Mouse (Mus musculus): ENCODE data around the gene Grm7. TPM values are rescaled to one million over a fixed set of nuclear protein-coding genes. Genes with fewer than 3 reads are reported as not detected.

The Grm7 gene
- total RNA-seq, 1 experiment = not detected

DNA sequence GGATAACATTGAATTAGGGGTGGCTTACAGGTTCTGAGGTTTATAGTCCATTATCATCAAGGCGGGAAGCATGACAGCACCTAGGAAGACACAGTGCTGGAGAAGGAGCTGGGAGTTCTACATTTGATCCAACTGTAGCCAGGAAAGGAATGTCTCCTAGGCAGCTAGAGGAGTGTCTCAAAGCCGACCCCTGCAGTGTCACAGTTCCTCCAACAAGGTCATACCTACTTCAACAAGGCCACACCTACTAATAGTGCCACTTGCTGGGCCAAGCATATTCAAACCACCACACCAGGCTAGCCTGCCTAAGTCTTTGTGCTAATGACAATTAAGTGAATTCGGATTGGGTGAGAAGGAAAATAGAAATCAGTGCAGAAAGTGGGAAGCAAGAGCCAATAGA, 965.0 kb downstream of the Grm7 start:
- Histone ChIP-seq H3K9ac (ENCODE audit: insufficient read depth, low read depth, low read length, poor library complexity, severe bottlenecking) (no peak overlapping the region), H3K27ac (ENCODE audit: insufficient read depth, low read depth, low read length, poor library complexity, severe bottlenecking) (no peak overlapping the region), H3K4me3 (ENCODE audit: insufficient read depth in 1 of 2, low read depth in 1 of 2, low read length in 2 of 2, poor library complexity in 1 of 2, severe bottlenecking in 1 of 2) (no peak overlapping the region), H3K4me1 (ENCODE audit: control insufficient read depth in 2 of 2, insufficient read depth in 2 of 2, low read length in 2 of 2, poor library complexity in 1 of 2) (no peaks in the 10 kb centered on the region), H3K9me3 (ENCODE audit: control insufficient read depth, insufficient read depth, low read depth, low read length) (no peaks in the 10 kb centered on the region), H3K36me3 (ENCODE audit: control insufficient read depth, insufficient read depth, low read length, poor library complexity, severe bottlenecking) (no peaks in the 10 kb centered on the region)
- TF ChIP-seq MAFK (IDR thresholded peaks at IDR 0.05; ENCODE audit: insufficient read depth, low read depth, low read length) = no peak
- no peak for TF ChIP-seq HCFC1 (IDR thresholded peaks at IDR 0.05; ENCODE audit: borderline replicate concordance, insufficient read depth, low read length)
- TF ChIP-seq ZNF384 (IDR thresholded peaks at IDR 0.05; ENCODE audit: low read depth, low read length) = no peak
- TF ChIP-seq ZC3H11A (IDR thresholded peaks at IDR 0.05; ENCODE audit: borderline replicate concordance, low read depth, low read length) = no peak
- no peak for TF ChIP-seq CHD2 (IDR thresholded peaks at IDR 0.05; ENCODE audit: low read depth, low read length)
- in situ Hi-C loops (cut with MboI; ENCODE audit: low sequenced_read_pairs in 2 of 2, unreplicated experiment in 2 of 2) = no loop called here
- no peak for DNase-seq (ENCODE audit: low read depth, low spot score)

DNA sequence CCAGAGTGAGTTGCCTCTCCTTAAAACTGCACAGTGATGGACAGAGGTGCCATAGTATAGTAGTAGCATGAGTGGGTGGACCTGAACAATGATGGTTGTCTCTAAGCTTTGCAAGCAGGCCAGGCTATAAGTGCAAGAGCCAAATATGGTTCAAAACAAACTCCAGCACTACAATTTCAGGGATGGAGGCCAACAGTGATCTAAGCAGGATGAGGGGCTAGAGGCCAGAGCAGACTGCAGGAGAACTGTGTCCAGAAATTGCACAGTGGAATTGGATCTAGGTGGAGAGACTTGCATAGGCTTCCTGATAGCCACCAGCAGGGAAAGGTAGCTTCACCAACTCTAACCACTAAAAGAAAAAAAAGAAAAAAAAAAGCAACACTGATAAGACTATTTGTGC, 968.5 kb downstream of the Grm7 start:
- Histone ChIP-seq H3K4me3 (ENCODE audit: insufficient read depth in 1 of 2, low read depth in 1 of 2, low read length in 2 of 2, poor library complexity in 1 of 2, severe bottlenecking in 1 of 2) (no peak overlapping the region), H3K36me3 (ENCODE audit: control insufficient read depth, insufficient read depth, low read length, poor library complexity, severe bottlenecking) (no peaks in the 10 kb centered on the region), H3K27ac (ENCODE audit: insufficient read depth, low read depth, low read length, poor library complexity, severe bottlenecking) (no peak overlapping the region), H3K4me1 (ENCODE audit: control insufficient read depth in 2 of 2, insufficient read depth in 2 of 2, low read length in 2 of 2, poor library complexity in 1 of 2) (no peaks in the 10 kb centered on the region), H3K9ac (ENCODE audit: insufficient read depth, low read depth, low read length, poor library complexity, severe bottlenecking) (no peak overlapping the region), H3K9me3 (ENCODE audit: control insufficient read depth, insufficient read depth, low read depth, low read length) (no peaks in the 10 kb centered on the region)
- TF ChIP-seq MAFK (IDR thresholded peaks at IDR 0.05; ENCODE audit: insufficient read depth, low read depth, low read length) = no peak
- no peak for TF ChIP-seq HCFC1 (IDR thresholded peaks at IDR 0.05; ENCODE audit: borderline replicate concordance, insufficient read depth, low read length)
- TF ChIP-seq CHD2 (IDR thresholded peaks at IDR 0.05; ENCODE audit: low read depth, low read length) = no peak
- no peak for TF ChIP-seq ZC3H11A (IDR thresholded peaks at IDR 0.05; ENCODE audit: borderline replicate concordance, low read depth, low read length)
- TF ChIP-seq ZNF384 (IDR thresholded peaks at IDR 0.05; ENCODE audit: low read depth, low read length) = no peak
- in situ Hi-C loops (cut with MboI; ENCODE audit: low sequenced_read_pairs in 2 of 2, unreplicated experiment in 2 of 2) = no loop called here
- no peak for DNase-seq (ENCODE audit: low read depth, low spot score)
